Mouse (Mus musculus) midbrain, embryonic 11.5 days (tissue): ENCODE measurements around the gene Acp4. TPM values are rescaled to one million over a fixed set of nuclear protein-coding genes. Genes with fewer than 3 reads are reported as not detected.

ENCODE experiments used
- polyA plus RNA-seq: library from polyadenylated mRNA; unstranded; fragments of >200 nt; fragmentation: Nextera tagmentation; extraction: Ambion mirVana; gene quantifications from 2 replicates; pipeline ENCODE4 v1.2.1, GENCODE M21; 2014

Acp4 gene
- polyA plus RNA-seq, 1 experiment from 2014 or later = not detected

Other genes starting within 250 kb of the Acp4 start
- not detected in 2 replicates for gene Klk1b26, start 245.2 kb downstream of the Acp4 start, polyA plus RNA-seq
- not detected in 2 replicates for gene Klk1b27, start 205.1 kb downstream of the Acp4 start, polyA plus RNA-seq
- gene Klk1b21, start 155.1 kb downstream of the Acp4 start, polyA plus RNA-seq = not detected in 2 replicates
- not detected in 2 replicates for gene Klk1b22, start 144.7 kb downstream of the Acp4 start, polyA plus RNA-seq
- not detected in 2 replicates for gene Klk1b16, start 120.6 kb downstream of the Acp4 start, polyA plus RNA-seq
- not detected in 2 replicates for gene Klk1b24, start 69.1 kb downstream of the Acp4 start, polyA plus RNA-seq
- gene Klk1b3, start 59.2 kb downstream of the Acp4 start, polyA plus RNA-seq = not detected in 2 replicates
- not detected in 2 replicates for gene Klk1b4, start 49.9 kb downstream of the Acp4 start, polyA plus RNA-seq
- gene Klk1b5, start 41.4 kb downstream of the Acp4 start, polyA plus RNA-seq = not detected in 2 replicates
- not detected in 2 replicates for gene Klk1, start 32.0 kb downstream of the Acp4 start, polyA plus RNA-seq
- gene Gm36864, start 21.2 kb downstream of the Acp4 start, polyA plus RNA-seq = not detected in 2 replicates
- gene 1700028J19Rik, start 10.7 kb downstream of the Acp4 start, polyA plus RNA-seq = 1.1 and 1.4 TPM in 2 replicates
- gene 2410002F23Rik, start 10.7 kb downstream of the Acp4 start, polyA plus RNA-seq = 104 and 117 TPM in 2 replicates
- not detected in 2 replicates for gene Gm15517, start 4.1 kb upstream of the Acp4 start, polyA plus RNA-seq
- 2.2 and 3.4 TPM in 2 replicates for gene Clec11a, start 49.5 kb upstream of the Acp4 start, polyA plus RNA-seq
- 3.4 TPM in 2 replicates for gene Shank1, start 52.9 kb upstream of the Acp4 start, polyA plus RNA-seq
- 1.5 and 2.1 TPM in 2 replicates for gene Syt3, start 126.7 kb upstream of the Acp4 start, polyA plus RNA-seq
- gene 1700008O03Rik, start 128.4 kb upstream of the Acp4 start, polyA plus RNA-seq = 0.31 and 1.1 TPM in 2 replicates
- 9.2 and 10.3 TPM in 2 replicates for gene Lrrc4b, start 171.6 kb upstream of the Acp4 start, polyA plus RNA-seq
- 1.8 and 2.9 TPM in 2 replicates for gene Aspdh, start 208.0 kb upstream of the Acp4 start, polyA plus RNA-seq
- 49.4 and 55.8 TPM in 2 replicates for gene Josd2, start 210.6 kb upstream of the Acp4 start, polyA plus RNA-seq
- gene Emc10, start 239.2 kb upstream of the Acp4 start, polyA plus RNA-seq = 91.8 and 99.3 TPM in 2 replicates
- 14.7 and 17.1 TPM in 2 replicates for gene Fam71e1, start 239.2 kb upstream of the Acp4 start, polyA plus RNA-seq